Mouse (Mus musculus): ENCODE data around the gene Nle1.

DNA sequence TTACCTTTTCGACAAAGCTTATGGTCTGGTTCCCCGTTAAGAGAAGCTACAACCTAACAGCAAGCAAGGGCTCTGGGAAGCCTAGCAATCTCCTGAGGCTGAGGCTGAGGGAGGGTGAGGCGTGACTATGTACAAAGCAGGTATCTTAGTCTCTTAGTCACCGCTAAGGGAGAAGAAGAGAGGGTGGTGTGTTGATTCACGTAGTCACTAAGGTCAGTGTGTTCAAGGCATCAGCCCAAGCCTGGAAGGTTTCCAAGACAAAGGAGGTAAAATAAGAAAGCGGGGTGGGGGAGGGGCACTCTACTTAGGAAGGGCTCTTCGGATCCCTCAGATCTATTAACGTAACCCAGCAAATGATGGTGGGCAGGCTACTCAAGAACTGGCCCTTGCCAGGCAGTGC lies 46.7 kb downstream of the Nle1 start:
- TF ChIP-seq CTCF (IDR thresholded peaks at IDR 0.05; ENCODE audit: borderline replicate concordance, control insufficient read depth, extremely low read depth, insufficient read depth, low read length, poor library complexity) (no peak), POLR2A (IDR thresholded peaks at IDR 0.05; ENCODE audit: control insufficient read depth, extremely low read depth, insufficient read depth, low read length, poor library complexity) (no peak)
